Mouse (Mus musculus) MEL (cell line): ENCODE measurements around the gene Map1b. TPM values are rescaled to one million over a fixed set of nuclear protein-coding genes. Genes with fewer than 3 reads are reported as not detected.

Experiments
- DNase-seq: peaks from one replicate; pipeline ENCODE4 v3.0.0; 2011; ENCODE audit warnings: low read depth, low spot score
- H3K27ac ChIP-seq: 2 replicates; pipeline ENCODE4 v1.5.1; 2012; ENCODE audit warnings: low read depth, mild to moderate bottlenecking, control low read depth, low read length, moderate library complexity; ENCODE audit not compliant: control insufficient read depth
- H3K27me3 ChIP-seq, 2 experiments: fragments of 150-350 bp in 1 of 2; sonication (generic) in 1 of 2; 2 replicates each; pipeline ENCODE4 v1.6.1; 2012; ENCODE audit warnings: low read length in 2 of 2, mild to moderate bottlenecking in 2 of 2, improper control_type of control experiment in 1 of 2, moderate library complexity in 1 of 2; ENCODE audit not compliant: insufficient read depth in 2 of 2, control insufficient read depth in 1 of 2
- H3K36me3 ChIP-seq, 2 experiments: 2 replicates each; pipeline ENCODE4 v1.6.1; 2012 to 2014; ENCODE audit warnings: low read length in 2 of 2, improper control_type of control experiment in 1 of 2, inconsistent platforms in 1 of 2, mild to moderate bottlenecking in 1 of 2; ENCODE audit not compliant: insufficient read depth in 2 of 2, control insufficient read depth in 1 of 2
- H3K4me1 ChIP-seq, 2 experiments: fragments of 150-350 bp in 1 of 2; sonication (generic) in 1 of 2; 2 replicates each; pipeline ENCODE4 v1.6.1; 2012; ENCODE audit warnings: low read length in 2 of 2, improper control_type of control experiment in 1 of 2, mild to moderate bottlenecking in 1 of 2; ENCODE audit not compliant: insufficient read depth in 2 of 2, control insufficient read depth in 1 of 2
- H3K4me3 ChIP-seq, 2 experiments: fragments of 150-350 bp in 1 of 2; sonication (generic) in 1 of 2; 2 replicates each; pipeline ENCODE4 v1.5.1; 2012; ENCODE audit warnings: low read depth in 2 of 2, low read length in 2 of 2, mild to moderate bottlenecking in 2 of 2, moderate library complexity in 2 of 2, control low read depth in 1 of 2, improper control_type of control experiment in 1 of 2; ENCODE audit not compliant: control insufficient read depth in 1 of 2, insufficient read depth in 1 of 2
- H3K79me2 ChIP-seq: 2 replicates; pipeline ENCODE4 v1.6.1; 2012; ENCODE audit warnings: mild to moderate bottlenecking, low read length, moderate library complexity; ENCODE audit not compliant: control insufficient read depth, poor library complexity, insufficient read depth
- H3K9ac ChIP-seq: 2 replicates; pipeline ENCODE4 v1.6.1; 2012; ENCODE audit warnings: low read depth, mild to moderate bottlenecking, control low read depth, low read length, moderate library complexity; ENCODE audit not compliant: control insufficient read depth, poor library complexity, severe bottlenecking
- H3K9me3 ChIP-seq: fragments of 150-350 bp; sonication (generic); replicated peaks from 2 replicates; pipeline ENCODE4 v1.6.1; 2012; ENCODE audit warnings: mild to moderate bottlenecking, low read length, improper control_type of control experiment, moderate library complexity; ENCODE audit not compliant: insufficient read depth
- BHLHE40 ChIP-seq: IDR thresholded peaks from 2 replicates; pipeline ENCODE4 v1.6.1; 2012; ENCODE audit warnings: low read depth, mild to moderate bottlenecking, inconsistent platforms, low read length, improper control_type of control experiment, borderline replicate concordance
- CHD1 ChIP-seq: IDR thresholded peaks from 2 replicates; pipeline ENCODE4 v1.6.1; 2012; ENCODE audit warnings: low read depth, mild to moderate bottlenecking, inconsistent platforms, low read length, improper control_type of control experiment
- CHD2 ChIP-seq: IDR thresholded peaks from 2 replicates; pipeline ENCODE4 v1.6.1; 2011; ENCODE audit warnings: low read length, improper control_type of control experiment
- CTCF ChIP-seq, 3 experiments: IDR thresholded peaks in 2 of 3; conservative IDR thresholded peaks in 1 of 3; 2 replicates each; pipeline ENCODE4 v1.5.1; 2011 to 2012; ENCODE audit warnings: low read length in 3 of 3, low read depth in 2 of 3, mild to moderate bottlenecking in 2 of 3, improper control_type of control experiment in 1 of 3, inconsistent platforms in 1 of 3, mixed read lengths in 1 of 3, moderate library complexity in 1 of 3; ENCODE audit not compliant: control insufficient read depth in 1 of 3, insufficient read depth in 1 of 3, poor library complexity in 1 of 3, severe bottlenecking in 1 of 3
- E2F4 ChIP-seq: IDR thresholded peaks from 2 replicates; pipeline ENCODE4 v1.6.1; 2011; ENCODE audit warnings: low read depth, low read length, improper control_type of control experiment, borderline replicate concordance
- ETS1 ChIP-seq: IDR thresholded peaks from 2 replicates; pipeline ENCODE4 v1.6.1; 2012; ENCODE audit warnings: low read depth, mild to moderate bottlenecking, inconsistent platforms, low read length, improper control_type of control experiment, moderate library complexity
- GABPA ChIP-seq: IDR thresholded peaks from 2 replicates; pipeline ENCODE4 v1.6.1; 2012; ENCODE audit warnings: low read depth, mild to moderate bottlenecking, inconsistent platforms, low read length, improper control_type of control experiment, moderate library complexity
- KAT2A ChIP-seq: conservative IDR thresholded peaks from 2 replicates; pipeline ENCODE4 v1.6.1; 2012; ENCODE audit warnings: low read depth, low read length, improper control_type of control experiment, inconsistent platforms
- MAFK ChIP-seq: IDR thresholded peaks from 2 replicates; pipeline ENCODE4 v1.6.1; 2011; ENCODE audit warnings: low read depth, mild to moderate bottlenecking, low read length, improper control_type of control experiment, borderline replicate concordance
- MEF2A ChIP-seq: IDR thresholded peaks from 2 replicates; pipeline ENCODE4 v1.6.1; 2014; ENCODE audit warnings: low read depth, mild to moderate bottlenecking, inconsistent platforms, low read length, improper control_type of control experiment; ENCODE audit not compliant: poor library complexity, insufficient replicate concordance, severe bottlenecking; ENCODE audit errors: extremely low read depth
- MXI1 ChIP-seq: IDR thresholded peaks from 2 replicates; pipeline ENCODE4 v1.6.1; 2011; ENCODE audit warnings: mild to moderate bottlenecking, low read depth, low read length, improper control_type of control experiment
- MYC ChIP-seq: IDR thresholded peaks from 2 replicates; pipeline ENCODE4 v1.6.1; 2011; ENCODE audit warnings: low read depth, mild to moderate bottlenecking, low read length, improper control_type of control experiment, moderate library complexity
- NELFE ChIP-seq: IDR thresholded peaks from 2 replicates; pipeline ENCODE4 v1.6.1; 2011; ENCODE audit warnings: low read depth, low read length, improper control_type of control experiment
- NRF1 ChIP-seq: IDR thresholded peaks from 2 replicates; pipeline ENCODE4 v1.6.1; 2014; ENCODE audit warnings: low read depth, mild to moderate bottlenecking, inconsistent platforms, low read length, improper control_type of control experiment, moderate library complexity; ENCODE audit not compliant: poor library complexity, insufficient read depth, severe bottlenecking
- POLR2AphosphoS2 ChIP-seq: IDR thresholded peaks from 2 replicates; pipeline ENCODE4 v1.6.1; 2011; ENCODE audit warnings: low read length, improper control_type of control experiment
- POLR2AphosphoS5 ChIP-seq: IDR thresholded peaks from 2 replicates; pipeline ENCODE4 v1.6.1; 2012; ENCODE audit warnings: low read depth, borderline replicate concordance, mild to moderate bottlenecking, inconsistent platforms, low read length, moderate library complexity, mixed read lengths
- RAD21 ChIP-seq: IDR thresholded peaks from 2 replicates; pipeline ENCODE4 v1.6.1; 2011; ENCODE audit warnings: mild to moderate bottlenecking, low read depth, low read length, improper control_type of control experiment
- RCOR1 ChIP-seq: IDR thresholded peaks from 2 replicates; pipeline ENCODE4 v1.6.1; 2012; ENCODE audit warnings: low read depth, mild to moderate bottlenecking, inconsistent platforms, low read length, improper control_type of control experiment
- TAL1 ChIP-seq: IDR thresholded peaks from 2 replicates; pipeline ENCODE4 v1.6.1; 2012; ENCODE audit warnings: mild to moderate bottlenecking, inconsistent platforms, low read length, moderate library complexity, mixed read lengths
- TCF12 ChIP-seq: IDR thresholded peaks from 2 replicates; pipeline ENCODE4 v1.6.1; 2014; ENCODE audit warnings: low read depth, mild to moderate bottlenecking, inconsistent platforms, low read length, improper control_type of control experiment, moderate library complexity
- UBTF ChIP-seq: IDR thresholded peaks from 2 replicates; pipeline ENCODE4 v1.6.1; 2012; ENCODE audit warnings: low read depth, mild to moderate bottlenecking, inconsistent platforms, low read length, improper control_type of control experiment, moderate library complexity, borderline replicate concordance; ENCODE audit not compliant: insufficient read depth
- USF2 ChIP-seq, 2 experiments: IDR thresholded peaks; 2 replicates each; pipeline ENCODE4 v1.6.1; 2011 to 2012; ENCODE audit warnings: improper control_type of control experiment in 2 of 2, low read length in 2 of 2, borderline replicate concordance in 1 of 2, inconsistent platforms in 1 of 2, low read depth in 1 of 2, mild to moderate bottlenecking in 1 of 2; ENCODE audit not compliant: insufficient read depth in 1 of 2
- polyA plus RNA-seq, 2 experiments: library from polyadenylated mRNA; stranded (reverse) in 1 of 2; unstranded in 1 of 2; fragments of >175 nt in 1 of 2; fragments of >200 nt in 1 of 2; gene quantifications; 2 replicates each; pipeline versions ENCODE4 v1.2.1 to v1.2.4; 2012; ENCODE audit warnings: low replicate concordance in 2 of 2, low read depth in 1 of 2; ENCODE audit not compliant: insufficient read length in 2 of 2, insufficient read depth in 1 of 2, missing spikeins in 1 of 2
- total RNA-seq: library from RNA; depleted of rRNA; stranded (reverse); fragments of 300-350 nt; gene quantifications from 2 replicates; pipeline ENCODE4 v1.2.3, GENCODE M21; 2012

Map1b gene
- total and polyA plus RNA-seq, 3 experiments: not detected

- 0 out of 2 replicates have a peak, but pooled peaks cover 1% of the 10 kb centered on the region for H3K9me3 ChIP-seq
- H3K36me3 ChIP-seq: no peaks in the 10 kb centered on the region
- TF ChIP-seq CHD1 (no peak), ETS1 (no peak)
- H3K27me3 ChIP-seq: no peaks in the 10 kb centered on the region
- no peaks in the 10 kb centered on the region for H3K79me2 ChIP-seq
- H3K9ac ChIP-seq: no peak overlapping the region
- no peak overlapping the region for H3K27ac ChIP-seq
- H3K4me3 ChIP-seq: no peak overlapping the region
- no peak for DNase-seq
- H3K4me1 ChIP-seq: no peaks in the 10 kb centered on the region
These were observed 27.2 kb downstream of the Map1b start for GRCm38 (mm10) chr13:99489175-99489574.

- Histone ChIP-seq H3K36me3 (no peaks in the 10 kb centered on the region), H3K4me3 (no peak overlapping the region)
- TF ChIP-seq NRF1 (no peak), USF2 (IDR thresholded peaks at IDR 0.05; ENCODE audit: borderline replicate concordance in 1 of 2, insufficient read depth in 1 of 2, low read depth in 1 of 2, low read length in 2 of 2) (no peak), E2F4 (no peak), CHD1 (no peak), MEF2A (no peak), NELFE (no peak), POLR2AphosphoS2 (no peak), RAD21 (no peak), MYC (no peak), POLR2AphosphoS5 (no peak), ETS1 (no peak), CTCF (IDR thresholded peaks at IDR 0.05 in 2 of 3, conservative IDR thresholded peaks at IDR 0.05 in 1 of 3; ENCODE audit: control insufficient read depth in 1 of 3, insufficient read depth in 1 of 3, low read depth in 2 of 3, low read length in 3 of 3, poor library complexity in 1 of 3, severe bottlenecking in 1 of 3) (no peak)
- TF ChIP-seq, all 39 proteins: peak for 0
- H3K9ac ChIP-seq: no peak overlapping the region
- H3K9me3 ChIP-seq: no peaks in the 10 kb centered on the region
- H3K27me3 ChIP-seq: no peaks in the 10 kb centered on the region
- no peaks in the 10 kb centered on the region for H3K79me2 ChIP-seq
- no peak for DNase-seq
- no peak overlapping the region for H3K27ac ChIP-seq
- H3K4me1 ChIP-seq: no peaks in the 10 kb centered on the region
These were observed 30.5 kb downstream of the Map1b start for GRCm38 (mm10) chr13:99485861-99486260.

- Histone ChIP-seq H3K27ac (no peak overlapping the region), H3K36me3 (no peaks in the 10 kb centered on the region)
- no peak for DNase-seq
These were observed 31.0 kb downstream of the Map1b start for GRCm38 (mm10) chr13:99485331-99485733.

More at GRCm38 (mm10) chr13:99485331-99485733, 31.0 kb downstream of the Map1b start:
- Histone ChIP-seq H3K4me3 (no peak overlapping the region), H3K27me3 (no peaks in the 10 kb centered on the region), H3K4me1 (no peaks in the 10 kb centered on the region), H3K79me2 (no peaks in the 10 kb centered on the region), H3K9ac (no peak overlapping the region)
- no peak for TF ChIP-seq POLR2AphosphoS5
- no peak for TF ChIP-seq CHD1
- TF ChIP-seq TCF12: no peak
- no peak for TF ChIP-seq NRF1
- TF ChIP-seq MAFK: no peak
- TF ChIP-seq MXI1: no peak
- TF ChIP-seq TAL1: no peak
- no peak for TF ChIP-seq BHLHE40
- TF ChIP-seq MEF2A: no peak
- no peak for TF ChIP-seq UBTF
- no peak for TF ChIP-seq KAT2A
- no peak for TF ChIP-seq CHD2
- TF ChIP-seq RCOR1: no peak
- TF ChIP-seq GABPA: no peak
- TF ChIP-seq ETS1: no peak
- TF ChIP-seq, all 39 proteins: peak for 0
- H3K9me3 ChIP-seq: no peaks in the 10 kb centered on the region
